Mouse (Mus musculus): ENCODE results near the gene Pgls. TPM values are rescaled to one million over a fixed set of nuclear protein-coding genes. Genes with fewer than 3 reads are reported as not detected.

The Pgls gene
- polyA plus RNA-seq, 1 experiment from 2014 or later, result 191 TPM

DNA sequence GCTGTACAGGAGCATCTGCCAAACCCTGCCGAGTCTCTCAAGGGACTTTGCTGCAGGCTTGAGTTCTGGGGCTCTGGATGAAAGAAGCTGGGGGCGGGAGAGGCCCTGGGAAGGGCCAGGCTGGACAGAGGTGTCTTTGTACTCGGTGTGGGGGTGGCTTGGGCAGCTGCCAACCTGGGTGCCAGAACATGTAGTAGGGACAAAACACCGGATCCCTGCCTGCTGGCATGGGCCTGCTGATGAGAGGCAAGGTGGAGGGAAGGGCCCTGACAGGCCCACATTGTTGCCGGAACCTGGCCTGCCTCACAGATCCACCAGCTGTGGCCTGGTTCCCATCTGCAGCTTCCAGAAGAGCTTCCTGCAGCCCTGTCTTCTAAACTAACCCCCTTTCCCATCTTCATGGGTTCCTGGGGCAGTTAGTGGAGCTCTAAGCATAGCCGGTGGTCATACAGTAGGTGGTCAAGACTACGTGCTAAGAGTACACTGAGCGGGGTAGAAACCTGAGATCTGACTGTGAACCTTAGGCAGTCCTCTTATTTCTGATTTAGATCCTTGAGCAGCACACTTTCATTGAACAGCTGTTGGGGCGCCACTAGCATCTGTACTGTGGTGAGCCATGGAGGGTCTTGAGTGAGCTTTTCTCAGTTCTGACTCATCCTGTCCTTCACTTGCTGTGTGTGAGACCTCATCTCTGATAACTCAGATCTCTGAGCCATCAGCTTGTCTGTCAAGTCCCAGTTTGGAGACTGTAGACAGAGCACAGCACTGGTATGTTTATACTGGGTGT lies 18.9 kb upstream of the Pgls start:
- WGBS, result 38% methylated on average over 9 of the region's 9 CpGs
- H3K4me3 ChIP-seq, result peak overlapping the region; percentile 15
- no peaks in the 10 kb centered on the region for H3K9me3 ChIP-seq
- no peaks in the 10 kb centered on the region for H3K27me3 ChIP-seq
- H3K9ac ChIP-seq (replicated peaks), result peak overlapping the region; percentile 17
- no peaks in the 10 kb centered on the region for H3K36me3 ChIP-seq
- H3K4me1 ChIP-seq, result peaks cover 46% of the 10 kb centered on the region
- ATAC-seq (replicated peaks), result no peak
- peak overlapping the region; percentile 49 for H3K4me2 ChIP-seq (replicated peaks)
- H3K27ac ChIP-seq (replicated peaks), result peak overlapping the region; percentile 70

DNA sequence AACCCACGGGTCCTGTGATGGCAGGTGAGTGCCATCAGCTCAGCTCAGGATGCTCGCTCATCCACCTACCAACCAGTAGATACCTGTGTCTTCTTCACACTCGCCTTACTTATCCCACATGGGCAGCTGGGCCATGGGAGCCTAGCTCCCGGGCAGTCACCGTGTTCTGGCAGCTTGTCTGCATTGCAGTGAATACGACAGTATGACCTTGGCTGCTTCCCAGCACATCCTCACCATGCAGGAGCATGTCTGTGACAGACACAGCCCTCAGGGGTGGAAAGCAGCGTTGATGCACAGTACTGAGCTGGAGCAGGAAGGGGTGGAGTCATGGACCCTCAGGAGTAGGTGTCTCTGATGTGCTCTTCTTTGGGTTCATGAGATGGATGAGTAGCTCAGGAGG lies 17.6 kb upstream of the Pgls start:
- WGBS, result 65% methylated on average over 7 of the region's 7 CpGs
- Histone ChIP-seq H3K9ac (replicated peaks) (no peak overlapping the region), H3K4me1 (peaks cover 34% of the 10 kb centered on the region), H3K36me3 (no peaks in the 10 kb centered on the region), H3K4me3 (no peak overlapping the region), H3K27ac (replicated peaks) (no peak overlapping the region; the same call in 1 of the 2 replicates), H3K27me3 (no peaks in the 10 kb centered on the region), H3K9me3 (no peaks in the 10 kb centered on the region), H3K4me2 (replicated peaks) (no peak overlapping the region)
- ATAC-seq (replicated peaks), result no peak

GRCm38 (mm10) chr8:71575020-71575419 lies 17.0 kb upstream of the Pgls start:
- Histone ChIP-seq H3K9me3 (no peaks in the 10 kb centered on the region), H3K4me2 (replicated peaks) (no peak overlapping the region), H3K27me3 (no peaks in the 10 kb centered on the region), H3K4me1 (peaks cover 39% of the 10 kb centered on the region), H3K36me3 (no peaks in the 10 kb centered on the region), H3K9ac (replicated peaks) (no peak overlapping the region), H3K27ac (replicated peaks) (no peak overlapping the region), H3K4me3 (no peak overlapping the region)
- 79% methylated on average over 1 of the region's 1 CpGs for WGBS
- no peak for ATAC-seq (replicated peaks)

- no peak overlapping the region for H3K4me2 ChIP-seq (replicated peaks)
- no peaks in the 10 kb centered on the region for H3K9me3 ChIP-seq
- no peak overlapping the region for H3K4me3 ChIP-seq
- H3K27me3 ChIP-seq, result no peaks in the 10 kb centered on the region
- H3K9ac ChIP-seq (replicated peaks), result no peak overlapping the region
- peaks cover 24% of the 10 kb centered on the region for H3K4me1 ChIP-seq
- ATAC-seq (replicated peaks), result no peak
- H3K36me3 ChIP-seq, result peaks cover 12% of the 10 kb centered on the region; the same call in 1 of the 2 replicates
- H3K27ac ChIP-seq (replicated peaks), result no peak overlapping the region
- 72% methylated on average over 4 of the region's 4 CpGs for WGBS
Measured at GRCm38 (mm10) chr8:71577856-71578387, 14.1 kb upstream of the Pgls start.

DNA sequence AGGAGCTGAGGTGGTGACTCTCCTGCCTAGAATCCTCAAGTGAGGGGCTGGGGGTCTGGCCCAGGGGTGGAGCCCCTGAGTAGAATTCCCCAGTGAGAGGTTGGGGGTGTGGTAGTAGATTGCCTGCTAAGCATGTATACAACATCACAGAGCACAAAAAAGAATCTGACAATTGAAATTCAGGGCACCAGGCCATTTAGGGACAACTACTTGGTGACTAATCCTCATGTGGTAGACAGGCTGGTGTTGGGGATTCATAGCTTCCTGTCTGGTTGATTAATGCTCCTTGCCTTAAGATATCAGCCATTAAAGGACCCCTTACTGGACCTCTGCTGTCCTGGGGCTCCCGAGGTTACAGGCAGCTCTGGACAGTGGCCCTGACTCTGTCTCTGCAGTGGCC lies 13.0 kb upstream of the Pgls start:
- Histone ChIP-seq H3K4me3 (no peak overlapping the region), H3K4me1 (peaks cover 17% of the 10 kb centered on the region), H3K9ac (replicated peaks) (no peak overlapping the region), H3K27me3 (no peaks in the 10 kb centered on the region), H3K4me2 (replicated peaks) (no peak overlapping the region), H3K36me3 (peaks cover 15% of the 10 kb centered on the region; the same call in 1 of the 2 replicates), H3K27ac (replicated peaks) (no peak overlapping the region), H3K9me3 (no peaks in the 10 kb centered on the region)
- ATAC-seq (replicated peaks), result no peak
- WGBS, result 79% methylated on average over 1 of the region's 1 CpGs

GRCm38 (mm10) chr8:71579476-71579875 lies 12.5 kb upstream of the Pgls start:
- Histone ChIP-seq H3K4me2 (replicated peaks) (no peak overlapping the region), H3K27ac (replicated peaks) (0 out of 2 replicates have a peak overlapping the region, but pooled peaks have one; percentile 27), H3K27me3 (no peaks in the 10 kb centered on the region), H3K9ac (replicated peaks) (no peak overlapping the region), H3K9me3 (no peaks in the 10 kb centered on the region), H3K4me3 (no peak overlapping the region), H3K36me3 (peaks cover 20% of the 10 kb centered on the region; the same call in 1 of the 2 replicates), H3K4me1 (peaks cover 13% of the 10 kb centered on the region)
- ATAC-seq (replicated peaks), result no peak
- 80% methylated on average over 14 of the region's 14 CpGs for WGBS

DNA sequence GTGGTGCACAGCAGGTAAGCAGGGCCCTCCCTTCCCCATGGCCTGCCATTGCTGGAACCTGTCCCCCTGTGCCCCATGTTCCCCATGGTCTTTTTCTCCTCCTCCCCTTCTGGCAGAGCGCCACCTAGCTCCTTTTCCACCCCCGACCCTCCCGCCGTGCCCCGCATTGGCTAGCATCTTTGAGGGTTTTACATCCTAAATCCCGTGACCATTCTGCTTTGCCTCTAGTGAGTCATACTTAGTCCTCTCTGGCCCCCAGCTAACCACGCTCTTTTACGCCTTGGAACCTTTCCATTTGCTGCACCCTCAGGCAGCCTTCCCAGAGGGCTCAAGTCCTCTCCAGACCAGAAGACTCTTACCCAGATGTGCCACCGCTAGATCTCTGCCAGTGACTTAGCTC lies 11.8 kb upstream of the Pgls start:
- ATAC-seq (replicated peaks), result no peak
- Histone ChIP-seq H3K27ac (replicated peaks) (no peak overlapping the region), H3K9me3 (no peaks in the 10 kb centered on the region), H3K4me1 (peaks cover 11% of the 10 kb centered on the region), H3K27me3 (no peaks in the 10 kb centered on the region), H3K4me3 (no peak overlapping the region), H3K9ac (replicated peaks) (no peak overlapping the region), H3K36me3 (peaks cover 27% of the 10 kb centered on the region; the same call in 1 of the 2 replicates), H3K4me2 (replicated peaks) (no peak overlapping the region)
- 21% methylated on average over 9 of the region's 9 CpGs for WGBS

- ATAC-seq (replicated peaks), result no peak; the same call in 1 of the 2 replicates
- Histone ChIP-seq H3K9ac (replicated peaks) (no peak overlapping the region), H3K4me3 (no peak overlapping the region), H3K27ac (replicated peaks) (no peak overlapping the region), H3K4me2 (replicated peaks) (no peak overlapping the region), H3K27me3 (no peaks in the 10 kb centered on the region), H3K9me3 (no peaks in the 10 kb centered on the region), H3K4me1 (peaks cover 10% of the 10 kb centered on the region), H3K36me3 (peaks cover 32% of the 10 kb centered on the region; the same call in 1 of the 2 replicates)
- 83% methylated on average over 2 of the region's 2 CpGs for WGBS
Measured at GRCm38 (mm10) chr8:71586891-71587290, 5.1 kb upstream of the Pgls start.

GRCm38 (mm10) chr8:71588762-71589161 lies 3.2 kb upstream of the Pgls start:
- WGBS, result 73% methylated on average over 3 of the region's 3 CpGs
- H3K36me3 ChIP-seq, result peaks cover 31% of the 10 kb centered on the region; the same call in 1 of the 2 replicates
- H3K27ac ChIP-seq (replicated peaks), result no peak overlapping the region
- H3K27me3 ChIP-seq, result no peaks in the 10 kb centered on the region
- no peak overlapping the region for H3K9ac ChIP-seq (replicated peaks)
- no peak for ATAC-seq (replicated peaks)
- H3K4me3 ChIP-seq, result no peak overlapping the region
- H3K9me3 ChIP-seq, result no peaks in the 10 kb centered on the region
- no peak overlapping the region for H3K4me2 ChIP-seq (replicated peaks)
- H3K4me1 ChIP-seq, result peaks cover 23% of the 10 kb centered on the region

GRCm38 (mm10) chr8:71591017-71591416 lies 959 bp upstream of the Pgls start:
- no peak for ATAC-seq (replicated peaks)
- H3K4me3 ChIP-seq, result peak overlapping the region; percentile 87
- H3K9ac ChIP-seq (replicated peaks), result peak overlapping the region; percentile 96
- WGBS, result 34% methylated on average over 5 of the region's 5 CpGs
- H3K4me1 ChIP-seq, result peaks cover 28% of the 10 kb centered on the region
- peak overlapping the region; percentile 97; the same call in 1 of the 2 replicates for H3K27ac ChIP-seq (replicated peaks)
- H3K36me3 ChIP-seq, result peaks cover 11% of the 10 kb centered on the region; the same call in 1 of the 2 replicates
- H3K27me3 ChIP-seq, result no peaks in the 10 kb centered on the region
- peak overlapping the region; percentile 89 for H3K4me2 ChIP-seq (replicated peaks)
- no peaks in the 10 kb centered on the region for H3K9me3 ChIP-seq

DNA sequence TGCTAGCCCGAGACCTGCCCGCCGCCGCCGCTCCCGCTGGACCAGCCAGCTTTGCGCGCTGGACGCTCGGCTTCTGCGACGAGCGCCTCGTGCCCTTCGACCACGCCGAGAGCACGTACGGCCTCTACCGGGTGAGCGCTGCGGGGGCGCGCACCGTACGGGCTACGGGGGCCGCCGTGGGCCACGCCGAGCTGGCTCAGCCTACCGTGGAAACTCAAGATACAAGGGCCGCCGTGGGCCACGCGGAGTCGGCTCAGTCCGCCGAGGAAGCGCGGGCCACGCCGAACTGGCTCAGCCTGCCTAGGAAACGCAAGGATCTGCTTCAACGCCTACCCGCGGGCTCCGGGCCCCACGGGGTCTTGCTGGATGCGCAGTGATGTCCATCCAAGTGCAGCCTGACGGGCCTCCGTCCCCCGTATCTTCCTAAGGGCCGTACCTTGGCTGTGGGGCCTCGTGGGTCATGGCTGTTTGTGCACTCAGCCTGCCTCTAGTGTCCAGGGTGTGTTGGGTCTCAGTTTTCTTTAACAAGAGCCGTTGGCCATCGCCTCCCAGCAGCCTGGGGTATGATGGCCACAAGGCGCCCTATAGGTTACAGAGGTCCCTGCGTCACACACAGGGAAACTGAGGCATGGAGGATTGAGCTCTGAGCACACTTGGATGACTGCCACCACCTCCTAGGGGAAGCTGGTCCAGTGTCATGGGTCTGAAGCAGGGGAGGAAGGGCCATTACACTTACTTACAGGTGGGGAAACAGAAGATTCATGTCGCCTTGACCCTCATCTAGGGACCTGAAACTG lies 596 bp downstream of the Pgls start:
- Histone ChIP-seq H3K36me3 (no peaks in the 10 kb centered on the region), H3K27ac (replicated peaks) (peak overlapping the region; percentile 97), H3K4me1 (peaks cover 29% of the 10 kb centered on the region), H3K27me3 (no peaks in the 10 kb centered on the region), H3K9me3 (no peaks in the 10 kb centered on the region), H3K9ac (replicated peaks) (peak overlapping the region; percentile 96), H3K4me2 (replicated peaks) (peak overlapping the region; percentile 89), H3K4me3 (peak overlapping the region; percentile 87)
- WGBS, result 5% methylated on average over 60 of the region's 60 CpGs
- peak; percentile 68 for ATAC-seq (replicated peaks)
